ENCODE assay signal across 28 mouse cellular contexts in genomic region chr14:122936460-122936859, GRCm38 (mm10). TPM values are rescaled to one million over a fixed set of nuclear protein-coding genes. Genes with fewer than 3 reads are reported as not detected.
DNase-seq lines count a peak whose midpoint lies in the region; ATAC-seq and TF ChIP-seq lines count a peak whose summit lies in the region.
"Had no signal": no experiment of that assay in that cellular context is flagged by ENCODE, and none has a peak within 500 bp of the region (broad histone marks: within the 10 kb centered on the region; RNA-seq: fewer than 3 reads in every experiment).

No protein-coding gene starts in this region.

- TF ChIP-seq POLR2A in heart, adult 2 months (IDR thresholded peaks at IDR 0.05; ENCODE audit: insufficient read depth, low read depth, low read length): no peak

- no peaks in the 10 kb centered on the region for H3K79me2 ChIP-seq in heart, adult 2 months (replicated peaks; ENCODE audit: control insufficient read depth, insufficient read depth, low read length)

- no peak for DNase-seq in heart, adult 2 months
- peak; percentile 31 for DNase-seq in midbrain, postnatal 0 days (ENCODE audit: low spot score)
- peak; percentile 63 for DNase-seq in cerebellum, adult 9-10 months
- no peak for DNase-seq in B cell, adult 2 months
- DNase-seq in adrenal gland, postnatal 10 days: no peak
- DNase-seq: adrenal gland, postnatal 14 days; forebrain, postnatal 0 days; gastrocnemius, postnatal 14 days; heart, adult 18-20 months; kidney, adult 9 months; kidney, postnatal 36 days; right cerebral cortex, adult 18-20 months; thymus, adult 18-20 months; thymus, postnatal 36 days had no signal

- H3K9ac ChIP-seq in heart, adult 2 months (ENCODE audit: low read depth, low read length): no peak overlapping the region
- no peak overlapping the region for H3K9ac ChIP-seq in heart, embryonic 11.5 days (ENCODE audit: low read depth, low read length)
- no peak overlapping the region for H3K9ac ChIP-seq in midbrain, postnatal 0 days (replicated peaks; ENCODE audit: low read length, poor library complexity, severe bottlenecking)
- no peak overlapping the region for H3K9ac ChIP-seq in midbrain, embryonic 16.5 days (ENCODE audit: low read depth, low read length)
- H3K9ac ChIP-seq: embryonic facial prominence, embryonic 12.5 days; forebrain, postnatal 0 days; heart, embryonic 15.5 days; liver, embryonic 15.5 days; lung, embryonic 15.5 days; neural tube, embryonic 15.5 days had no signal

- TF ChIP-seq CTCF in heart, adult 2 months (IDR thresholded peaks at IDR 0.05): 0 out of 2 replicates have a peak, but pooled peaks have one; percentile 5
- TF ChIP-seq CTCF in midbrain, postnatal 0 days (IDR thresholded peaks at IDR 0.05): 0 out of 2 replicates have a peak, but pooled peaks have one; percentile 4

- no peaks in the 10 kb centered on the region for H3K9me3 ChIP-seq in heart, embryonic 11.5 days (replicated peaks; ENCODE audit: control insufficient read depth, low read length)
- H3K9me3 ChIP-seq in midbrain, postnatal 0 days (ENCODE audit: low read length): no peaks in the 10 kb centered on the region
- no peaks in the 10 kb centered on the region for H3K9me3 ChIP-seq in midbrain, embryonic 16.5 days (replicated peaks; ENCODE audit: control insufficient read depth, low read length, poor library complexity, severe bottlenecking)
- H3K9me3 ChIP-seq: embryonic facial prominence, embryonic 12.5 days; G1E; heart, embryonic 15.5 days; liver, embryonic 15.5 days; lung, embryonic 15.5 days; midbrain, embryonic 10.5 days; neural tube, embryonic 15.5 days had no signal

- no peaks in the 10 kb centered on the region for H3K27me3 ChIP-seq in heart, adult 2 months (ENCODE audit: control insufficient read depth, insufficient read depth, low read length)
- no peaks in the 10 kb centered on the region for H3K27me3 ChIP-seq in heart, embryonic 11.5 days (ENCODE audit: control insufficient read depth, insufficient read depth, low read length)
- no peaks in the 10 kb centered on the region for H3K27me3 ChIP-seq in midbrain, postnatal 0 days (ENCODE audit: insufficient read depth, low read length)
- no peaks in the 10 kb centered on the region for H3K27me3 ChIP-seq in midbrain, embryonic 16.5 days (ENCODE audit: control insufficient read depth, insufficient read depth, low read depth, low read length)
- H3K27me3 ChIP-seq: CH12.LX; embryonic facial prominence, embryonic 12.5 days; heart, embryonic 15.5 days; liver, embryonic 15.5 days; lung, embryonic 15.5 days; neural tube, embryonic 15.5 days had no signal

- intact Hi-C loops in heart, adult 2 months (cut with DNase I): no loop called here

- WGBS in heart, adult 2 months: 90% methylated on average over 1 of the region's 1 CpGs
- 81% methylated on average over 1 of the region's 1 CpGs for WGBS in heart, embryonic 11.5 days (ENCODE audit: insufficient replicate concordance)
- 82% methylated on average over 1 of the region's 1 CpGs for WGBS in midbrain, postnatal 0 days
- WGBS in midbrain, embryonic 16.5 days: 90% methylated on average over 1 of the region's 1 CpGs

- H3K27ac ChIP-seq in heart, adult 2 months: no peak overlapping the region
- no peak overlapping the region for H3K27ac ChIP-seq in heart, embryonic 11.5 days (ENCODE audit: low read depth, low read length)
- H3K27ac ChIP-seq in midbrain, postnatal 0 days (ENCODE audit: low read depth, low read length): no peak overlapping the region
- H3K27ac ChIP-seq in midbrain, embryonic 16.5 days (ENCODE audit: low read length): no peak overlapping the region
- H3K27ac ChIP-seq: embryonic facial prominence, embryonic 12.5 days; heart, embryonic 15.5 days; liver, embryonic 15.5 days; lung, embryonic 15.5 days; macrophage; midbrain, embryonic 10.5 days; neural tube, embryonic 15.5 days had no signal

- no peak overlapping the region for H3K4me3 ChIP-seq in heart, adult 2 months
- H3K4me3 ChIP-seq in heart, embryonic 11.5 days (ENCODE audit: low read depth, low read length): no peak overlapping the region
- no peak overlapping the region for H3K4me3 ChIP-seq in midbrain, postnatal 0 days (ENCODE audit: low read depth, low read length)
- H3K4me3 ChIP-seq in midbrain, embryonic 16.5 days (ENCODE audit: low read depth, low read length): no peak overlapping the region
- H3K4me3 ChIP-seq: embryonic facial prominence, embryonic 12.5 days; heart, embryonic 15.5 days; liver, embryonic 15.5 days; lung, embryonic 15.5 days; midbrain, embryonic 10.5 days; neural tube, embryonic 15.5 days had no signal

- TF ChIP-seq EP300 in heart, adult 2 months (IDR thresholded peaks at IDR 0.05; ENCODE audit: insufficient read depth, low read depth, low read length): no peak

- H3K4me1 ChIP-seq in heart, adult 2 months (ENCODE audit: control insufficient read depth, insufficient read depth, low read length): no peaks in the 10 kb centered on the region
- H3K4me1 ChIP-seq in heart, embryonic 11.5 days (ENCODE audit: control insufficient read depth, insufficient read depth, low read length): no peaks in the 10 kb centered on the region
- H3K4me1 ChIP-seq in midbrain, postnatal 0 days (ENCODE audit: insufficient read depth, low read length): no peaks in the 10 kb centered on the region
- no peaks in the 10 kb centered on the region for H3K4me1 ChIP-seq in midbrain, embryonic 16.5 days (ENCODE audit: control insufficient read depth, insufficient read depth, low read length)
- H3K4me1 ChIP-seq: embryonic facial prominence, embryonic 12.5 days; heart, embryonic 15.5 days; liver, embryonic 15.5 days; lung, embryonic 15.5 days; midbrain, embryonic 10.5 days; neural tube, embryonic 15.5 days had no signal

- H3K4me2 ChIP-seq in heart, embryonic 11.5 days: no peak overlapping the region
- H3K4me2 ChIP-seq in midbrain, postnatal 0 days (ENCODE audit: low read depth, low read length, poor library complexity, severe bottlenecking): no peak overlapping the region
- no peak overlapping the region for H3K4me2 ChIP-seq in midbrain, embryonic 16.5 days (ENCODE audit: low read length)
- H3K4me2 ChIP-seq: embryonic facial prominence, embryonic 12.5 days; heart, embryonic 15.5 days; liver, embryonic 15.5 days; lung, embryonic 15.5 days; neural tube, embryonic 15.5 days had no signal

- H3K36me3 ChIP-seq in heart, adult 2 months (ENCODE audit: control insufficient read depth, insufficient read depth, low read length): no peaks in the 10 kb centered on the region
- no peaks in the 10 kb centered on the region; the same call in 1 of the 2 replicates for H3K36me3 ChIP-seq in heart, embryonic 11.5 days (ENCODE audit: control insufficient read depth, insufficient read depth, low read length)
- peaks cover 16% of the 10 kb centered on the region for H3K36me3 ChIP-seq in midbrain, postnatal 0 days (ENCODE audit: insufficient read depth, low read length)
- peaks cover 6% of the 10 kb centered on the region; the same call in 1 of the 2 replicates for H3K36me3 ChIP-seq in midbrain, embryonic 16.5 days (ENCODE audit: control insufficient read depth, insufficient read depth, low read length)
- H3K36me3 ChIP-seq: liver, embryonic 15.5 days; lung, embryonic 15.5 days had no signal

- ATAC-seq in heart, embryonic 11.5 days (replicated peaks; ENCODE audit: insufficient number of reproducible peaks, low FRiP score, low TSS enrichment): no peak
- no peak for ATAC-seq in midbrain, postnatal 0 days (ENCODE audit: low FRiP score)
- ATAC-seq in midbrain, embryonic 16.5 days: no peak
- no peak for ATAC-seq in activated CD4-positive, CD25-positive, alpha-beta regulatory T cell, adult 4 months
- ATAC-seq: forebrain, postnatal 0 days; hindbrain, embryonic 16.5 days; intestine, embryonic 16.5 days had no signal

RNA-seq across cellular contexts. Expression of gene Ggact, which starts 22.9 kb away (rescaled TPM):
- 10 to 100 TPM; 22.5 to 25.6 TPM for total RNA-seq in heart, adult 2 months (2021)
- polyA plus RNA-seq in heart, adult 2 months (2012; rRNA removed): 27.1 and 40.9 TPM in 2 replicates
- 11.6 and 15.0 TPM in 2 replicates for polyA plus RNA-seq in heart, embryonic 11.5 days (2014; fragmentation: Nextera tagmentation; extraction: Ambion mirVana)
- total RNA-seq in midbrain, postnatal 0 days (2014; rRNA removed): 23.3 and 24.2 TPM in 2 replicates
- polyA plus RNA-seq in midbrain, postnatal 0 days (2015; fragmentation: Nextera tagmentation; extraction: Ambion mirVana): 24.0 and 25.4 TPM in 2 replicates
- 6.8 and 8.7 TPM in 2 replicates for polyA plus RNA-seq in midbrain, embryonic 16.5 days (2015; fragmentation: Nextera tagmentation; extraction: Ambion mirVana)
- polyA plus RNA-seq in activated CD4-positive, CD25-positive, alpha-beta regulatory T cell, adult 4 months (2017; shearing (Covaris generic)): 10 to 100 TPM; 22.4 to 35.6 TPM
- total RNA-seq in adrenal gland, postnatal 10 days (2021): 10 to 100 TPM; 36.5 to 45.0 TPM

RNA-seq across cellular contexts. Expression of gene Tmtc4, which starts 47.4 kb away (rescaled TPM):
- 10 to 100 TPM in 1 of 2 experiments, 1 to 10 TPM in 1; 7.3 to 10.2 TPM for total RNA-seq in heart, adult 2 months (2021)
- 5.7 and 11.5 TPM in 2 replicates for polyA plus RNA-seq in heart, adult 2 months (2012; rRNA removed)
- polyA plus RNA-seq in heart, embryonic 11.5 days (2014; fragmentation: Nextera tagmentation; extraction: Ambion mirVana): 21.7 and 23.9 TPM in 2 replicates
- 62.1 and 79.5 TPM in 2 replicates for total RNA-seq in midbrain, postnatal 0 days (2014; rRNA removed)
- 32.2 and 32.9 TPM in 2 replicates for polyA plus RNA-seq in midbrain, postnatal 0 days (2015; fragmentation: Nextera tagmentation; extraction: Ambion mirVana)
- polyA plus RNA-seq in midbrain, embryonic 16.5 days (2015; fragmentation: Nextera tagmentation; extraction: Ambion mirVana): 48.0 and 48.9 TPM in 2 replicates
- 10 to 100 TPM; 11.8 to 18.5 TPM for polyA plus RNA-seq in activated CD4-positive, CD25-positive, alpha-beta regulatory T cell, adult 4 months (2017; shearing (Covaris generic))
- 10 to 100 TPM; 20.0 to 28.3 TPM for total RNA-seq in adrenal gland, postnatal 10 days (2021)

Comparison
In these comparisons a context has a peak if more than half of its experiments do, and no peak if none do; other contexts are left out.
1. DNase-seq: peak in midbrain, postnatal 0 days (single experiment) and cerebellum, adult 9-10 months (single experiment); none in heart, adult 2 months (0 of 2), B cell, adult 2 months (0 of 2) and adrenal gland, postnatal 10 days (single experiment).